Mouse (Mus musculus) c-Kit-positive CD71-positive TER-119-negative erythroid progenitor cells, embryonic 14.5 days (primary cell): ENCODE results near the gene Coq2.

ENCODE experiments used
- DNase-seq: peaks from one replicate; pipeline ENCODE4 v3.0.0-alpha.2; 2013; ENCODE audit warnings: low read depth

Coq2 gene

GRCm38 (mm10) chr5:100621876-100622508 is 52.9 kb downstream of the Coq2 start:
- DNase-seq = no peak

DNA sequence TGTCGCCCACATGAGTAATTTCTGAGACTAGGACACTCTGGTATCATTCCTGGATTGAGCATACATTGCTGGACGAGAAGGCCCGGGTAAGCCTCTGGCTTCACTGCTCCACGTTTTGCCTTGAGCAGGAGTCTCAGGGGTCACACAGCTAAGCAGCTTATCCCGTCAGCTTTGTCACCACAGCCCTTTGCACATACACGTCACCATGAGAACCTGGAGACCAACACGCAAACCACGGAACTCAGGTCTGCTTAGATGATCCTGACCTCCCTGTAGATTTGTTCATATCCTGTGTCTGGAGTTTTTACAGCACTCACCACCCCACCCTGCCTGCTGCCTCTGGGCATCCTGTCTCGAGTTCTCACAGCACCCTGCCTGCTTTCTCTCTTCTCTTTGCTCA is 54.0 kb downstream of the Coq2 start:
- no peak for DNase-seq

- no peak for DNase-seq
These were observed 55.2 kb downstream of the Coq2 start for GRCm38 (mm10) chr5:100619586-100620275.

DNA sequence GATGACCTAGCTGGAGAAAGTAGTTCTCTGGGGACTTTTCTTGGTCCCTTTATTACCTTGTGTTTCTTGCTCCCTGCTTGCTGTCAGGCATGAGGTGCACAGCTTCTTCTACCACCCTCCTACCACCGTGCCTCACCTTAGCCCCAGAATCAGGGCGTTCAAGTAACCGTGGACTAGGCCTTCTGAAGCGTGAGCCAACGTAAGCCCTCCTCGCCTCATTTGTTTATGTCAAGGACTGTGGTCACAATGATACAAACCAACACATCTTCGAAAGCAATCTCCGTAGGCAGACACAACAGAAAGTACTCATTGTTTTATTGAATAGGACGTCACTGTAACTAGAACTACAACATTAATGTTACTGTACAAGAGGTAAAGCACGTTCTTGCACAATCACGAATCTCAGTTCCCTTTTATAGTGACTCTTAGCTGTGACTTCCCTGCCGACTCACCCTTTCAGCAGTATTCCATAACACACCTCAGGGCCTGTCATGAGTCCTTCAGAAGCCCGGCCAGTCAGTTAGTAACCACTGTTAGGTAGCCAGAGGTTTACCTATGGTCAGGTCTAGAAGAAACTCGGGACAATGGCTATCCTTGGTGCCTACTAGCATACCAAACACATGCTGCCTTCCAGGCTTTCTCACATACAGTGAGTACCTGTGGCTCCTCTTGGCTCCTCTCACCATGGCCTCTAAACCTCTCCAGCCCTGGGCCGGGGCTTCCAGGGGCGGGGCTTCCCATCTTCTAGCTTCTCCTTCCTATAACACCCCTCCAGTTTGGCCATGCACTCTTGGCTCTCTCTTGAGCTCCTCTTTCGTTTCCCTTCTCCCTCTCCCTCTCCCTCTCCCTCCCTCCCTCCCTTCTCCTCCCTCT is 60.8 kb downstream of the Coq2 start:
- no peak for DNase-seq

GRCm38 (mm10) chr5:100607868-100608267 is 67.1 kb downstream of the Coq2 start:
- no peak for DNase-seq

DNA sequence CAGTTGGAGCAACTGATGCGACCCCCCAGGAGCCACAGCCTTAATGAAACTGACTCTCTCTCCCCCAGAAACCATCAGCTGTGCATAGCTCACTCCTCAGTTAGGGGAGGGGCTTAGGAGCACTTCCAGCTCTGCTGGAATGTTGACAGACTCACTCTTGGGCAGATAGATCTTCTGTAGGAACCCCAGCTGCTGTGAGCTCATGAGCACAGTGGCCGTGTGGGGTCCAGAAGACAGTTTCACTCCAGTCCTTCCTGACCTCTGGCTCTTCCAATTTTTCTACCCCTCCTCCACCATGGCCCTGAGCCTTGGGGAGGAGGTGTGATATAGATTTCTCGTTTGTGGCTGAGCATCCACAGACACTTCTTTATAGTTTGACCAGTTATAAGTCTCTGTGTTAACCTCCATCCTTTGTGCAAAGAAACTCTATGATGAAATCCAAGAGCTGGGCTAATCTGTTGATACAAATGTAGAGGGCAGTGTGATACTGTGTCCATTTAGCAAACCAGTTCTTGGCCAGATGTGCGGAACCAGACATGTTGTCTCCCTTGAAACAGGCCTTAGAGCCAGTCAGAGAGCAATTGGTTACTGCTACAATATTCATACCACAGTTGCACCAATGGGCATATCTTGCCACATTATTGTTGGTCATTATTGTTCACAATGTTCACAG is 67.7 kb downstream of the Coq2 start:
- DNase-seq = no peak

DNA sequence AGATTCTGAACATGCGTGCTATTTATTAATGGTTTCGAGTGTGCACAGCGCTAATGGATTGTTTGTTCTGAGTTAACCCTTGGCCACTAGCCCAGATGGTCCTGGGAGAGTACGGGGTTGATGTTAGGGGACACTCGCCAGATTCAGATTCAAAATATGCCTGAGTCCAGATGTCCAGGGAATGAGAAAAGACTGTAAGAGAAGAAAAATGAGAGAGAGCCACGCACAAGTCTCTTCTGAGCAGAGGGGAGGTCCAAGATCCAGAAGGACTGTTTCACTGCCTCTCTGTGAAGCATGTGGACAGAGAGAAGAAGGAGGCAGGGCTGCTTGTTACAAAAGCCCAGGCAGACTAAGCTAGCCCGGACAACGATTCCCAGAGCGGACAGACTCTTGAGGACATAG is 69.1 kb downstream of the Coq2 start:
- no peak for DNase-seq
